Mouse (Mus musculus) neural tube, embryonic 10.5 days (tissue): ENCODE results near the gene Sacs.
"Not testable (repeated sequence)": the region's sequence is repeated elsewhere in the genome, so short reads cannot be mapped to it uniquely, and the experiment has no call there.

ENCODE experiments used
- DNase-seq: peaks from one replicate; pipeline ENCODE4 v3.0.0-alpha.2; 2017; ENCODE audit warnings: low spot score; ENCODE audit errors: extremely low spot score

Gene Sacs

DNA sequence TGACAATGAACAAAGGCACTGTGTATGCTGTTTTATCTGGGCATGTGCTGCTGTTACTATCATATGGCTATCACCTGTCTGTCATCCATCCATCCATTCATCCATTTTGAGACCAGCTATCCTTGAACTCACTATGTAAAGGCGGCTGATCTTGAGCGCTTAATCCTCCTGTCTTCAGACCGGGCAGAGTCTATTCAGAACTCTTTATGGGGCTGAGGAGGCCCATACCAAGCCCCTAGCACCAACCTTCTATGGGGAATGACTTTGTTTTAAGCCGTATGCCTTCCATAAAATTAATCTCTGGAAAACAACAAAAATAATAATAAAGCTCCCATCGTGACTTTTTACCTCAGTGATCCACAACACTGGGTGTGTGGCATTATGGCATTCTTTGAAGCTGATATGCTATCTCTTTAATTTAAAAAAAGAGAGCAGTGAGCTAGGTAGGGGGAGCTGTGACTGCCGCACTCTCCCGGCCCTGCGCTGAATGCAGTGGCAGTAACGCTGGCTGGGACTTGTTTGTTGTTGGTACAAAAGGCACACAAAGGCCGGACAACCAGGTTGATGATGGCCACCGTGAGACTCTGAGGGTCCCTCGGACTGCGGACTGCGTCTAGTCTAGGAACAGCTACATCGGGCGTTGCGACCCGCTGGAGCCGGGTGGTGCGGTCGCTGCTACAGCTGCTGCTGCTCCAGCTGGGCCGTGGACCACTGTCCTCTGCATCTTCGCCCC, at the start of gene Sacs:
Gene Sacs, plus strand, starts transcription at position 464 of the 733 bp plus-strand sequence.
- DNase-seq = peak; percentile 61

DNA sequence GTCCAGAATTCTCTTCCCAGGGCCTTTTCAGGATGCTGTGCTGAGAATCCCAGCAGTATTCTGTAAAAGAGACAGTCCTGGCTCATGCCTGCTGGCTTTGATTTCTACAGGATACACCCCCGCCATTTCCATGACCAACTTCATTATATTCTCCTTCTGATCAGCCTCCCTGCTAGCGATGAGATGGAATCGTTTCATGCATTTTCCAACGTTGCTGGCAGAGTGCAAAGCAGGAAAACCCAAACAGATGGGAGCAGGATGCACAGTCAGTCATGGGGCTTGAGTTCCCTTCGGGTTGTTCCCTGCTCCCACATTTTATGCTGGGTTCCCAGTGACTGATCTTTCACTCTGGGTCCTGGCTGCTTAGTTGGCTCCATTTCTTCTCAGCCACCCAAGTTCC, 47.3 kb upstream of the Sacs start:
- DNase-seq = no peak

DNA sequence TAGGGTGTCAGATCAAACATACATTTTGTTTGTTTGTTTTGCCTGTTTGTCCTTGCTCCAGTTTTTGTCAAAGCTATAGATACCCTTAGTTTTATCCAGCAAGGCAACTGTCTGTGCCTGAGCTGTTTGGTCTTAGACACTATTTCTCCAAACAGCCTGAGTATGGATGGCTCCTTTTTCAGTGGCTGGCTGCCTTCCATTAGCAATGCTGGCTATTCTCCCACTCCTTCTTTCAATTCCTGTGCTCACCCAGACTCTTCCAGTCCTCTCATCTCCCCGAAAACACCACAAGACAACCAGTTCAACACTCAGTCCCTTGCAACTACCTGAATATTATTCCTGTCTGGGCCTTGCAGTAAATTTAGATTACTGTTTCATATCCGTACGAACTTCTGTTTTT, 46.2 kb upstream of the Sacs start:
- DNase-seq = no peak

DNA sequence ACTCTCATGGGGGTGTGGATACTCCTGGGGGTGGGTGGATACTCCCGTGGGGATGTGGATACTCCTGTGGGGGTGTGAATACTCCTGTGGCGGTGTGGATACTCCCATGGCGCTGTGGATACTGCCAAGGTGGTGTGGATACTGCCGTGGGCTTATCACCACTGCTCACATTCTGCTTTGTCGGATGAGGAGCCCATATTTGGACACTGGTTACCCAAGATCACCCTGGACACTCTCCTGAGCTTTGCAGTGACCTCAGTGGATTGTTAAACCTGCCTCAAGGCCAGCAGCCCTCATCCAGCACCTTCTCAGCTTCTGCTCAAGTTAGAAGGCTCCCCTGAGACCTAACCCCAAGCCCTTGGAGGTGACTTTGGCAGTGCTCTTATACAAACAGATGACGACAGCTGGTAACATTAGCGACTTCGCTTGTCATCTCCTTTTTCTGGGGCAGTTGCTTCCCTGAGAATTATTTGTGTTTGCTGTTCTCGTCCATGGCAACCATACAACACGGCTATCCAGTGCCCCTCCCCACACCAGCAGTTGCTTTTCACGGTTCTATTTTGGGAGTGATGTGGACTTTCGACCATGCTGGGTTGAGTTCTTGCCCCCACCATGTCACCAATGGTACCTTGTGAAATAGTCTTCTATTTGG, 40.2 kb upstream of the Sacs start:
- no peak for DNase-seq

DNA sequence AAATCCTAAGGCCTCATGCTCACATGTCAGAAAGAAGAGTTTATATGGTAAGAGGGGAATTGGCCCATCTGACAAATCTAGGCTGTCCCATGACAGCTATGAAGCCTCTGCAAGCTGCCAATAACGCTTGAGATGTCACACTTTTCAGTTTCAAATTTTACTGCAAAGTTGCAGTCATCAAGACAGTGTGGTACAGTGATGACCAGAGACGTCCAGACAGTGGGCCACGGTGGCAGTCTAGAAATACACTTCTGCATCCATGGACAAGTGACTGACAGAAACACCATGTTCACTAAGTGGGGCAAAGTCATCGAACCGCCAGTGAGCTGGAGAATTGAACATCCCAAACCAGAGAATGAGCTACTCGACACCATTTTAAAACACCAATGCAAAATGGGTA, 37.5 kb upstream of the Sacs start:
- DNase-seq = no peak

DNA sequence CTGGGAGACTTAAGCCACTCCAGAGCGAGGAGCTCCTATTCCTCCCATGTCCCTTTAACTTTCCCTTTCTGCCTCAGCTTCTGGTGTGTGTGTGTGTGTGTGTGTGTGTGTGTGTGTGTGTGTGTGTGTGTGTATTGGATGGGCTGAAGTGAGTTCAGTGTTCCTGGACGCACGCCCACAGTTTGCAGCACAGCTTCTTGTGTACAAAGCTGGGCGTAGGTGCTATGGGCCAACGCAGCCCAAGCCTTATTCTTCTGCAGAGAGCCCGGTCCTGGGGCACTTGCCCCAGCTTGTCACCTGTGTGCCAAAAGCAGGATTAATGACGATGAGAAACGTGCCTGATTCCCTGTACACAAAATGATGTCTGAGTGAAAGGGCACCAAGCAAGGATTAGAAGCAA, 31.9 kb upstream of the Sacs start:
- no peak for DNase-seq

DNA sequence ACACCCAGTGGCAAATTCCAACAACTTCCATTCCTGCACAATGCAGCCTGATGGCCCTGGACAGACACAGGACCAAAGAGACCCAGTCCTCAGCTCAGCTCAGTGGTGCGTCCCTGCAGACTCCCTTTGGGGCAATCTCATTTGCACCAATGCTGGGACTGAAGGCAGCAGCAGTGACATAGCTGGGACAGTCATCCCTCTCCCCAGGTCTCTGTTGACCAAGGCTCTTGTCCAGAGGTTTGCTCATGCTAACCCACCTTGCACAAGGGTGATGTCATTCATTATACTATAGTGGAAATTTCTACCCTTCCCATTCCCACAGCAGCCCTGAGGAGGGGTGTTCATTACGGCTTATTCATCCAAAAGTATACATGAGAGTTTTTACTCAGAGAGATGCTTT, 29.6 kb upstream of the Sacs start:
- no peak for DNase-seq

DNA sequence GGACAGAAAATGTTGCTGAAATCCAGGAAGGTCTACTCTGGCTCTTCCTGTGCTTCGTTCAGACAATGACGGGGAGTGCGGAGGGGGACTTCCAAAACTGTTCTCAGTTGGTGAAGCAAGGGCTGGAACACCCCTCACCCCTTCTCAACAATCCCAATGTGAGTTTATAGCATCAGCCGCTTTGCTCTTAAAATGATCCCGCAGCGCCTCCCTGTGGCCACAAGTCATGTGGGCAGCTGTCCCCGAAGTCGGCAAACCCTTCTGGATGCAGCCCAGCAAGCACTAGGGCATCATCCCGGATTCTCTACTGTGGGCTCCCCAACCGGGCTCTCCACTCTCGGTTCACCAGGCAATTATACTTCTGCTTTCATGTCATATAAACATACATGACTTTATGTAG, 25.9 kb upstream of the Sacs start:
- DNase-seq = peak; percentile 83

DNA sequence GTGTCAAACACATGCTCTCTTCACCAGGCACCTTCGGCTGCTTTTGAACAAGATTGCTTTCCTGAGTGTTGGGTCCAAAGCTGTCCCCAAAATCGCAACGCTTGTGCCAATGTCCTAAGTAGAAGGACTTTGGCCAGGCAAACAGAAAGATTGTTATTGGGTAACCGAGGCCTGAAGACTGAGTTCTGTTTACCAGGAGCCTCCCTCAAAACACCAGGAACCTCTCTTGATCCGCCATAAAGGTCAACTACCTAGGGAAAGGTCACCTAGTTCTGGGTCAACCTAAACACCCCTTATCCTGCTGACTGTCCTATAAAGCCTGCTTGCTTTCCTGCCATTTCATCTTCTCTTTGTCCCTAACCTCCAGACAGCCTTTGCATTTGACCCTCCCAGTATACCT, 13.5 kb upstream of the Sacs start:
- no peak for DNase-seq

DNA sequence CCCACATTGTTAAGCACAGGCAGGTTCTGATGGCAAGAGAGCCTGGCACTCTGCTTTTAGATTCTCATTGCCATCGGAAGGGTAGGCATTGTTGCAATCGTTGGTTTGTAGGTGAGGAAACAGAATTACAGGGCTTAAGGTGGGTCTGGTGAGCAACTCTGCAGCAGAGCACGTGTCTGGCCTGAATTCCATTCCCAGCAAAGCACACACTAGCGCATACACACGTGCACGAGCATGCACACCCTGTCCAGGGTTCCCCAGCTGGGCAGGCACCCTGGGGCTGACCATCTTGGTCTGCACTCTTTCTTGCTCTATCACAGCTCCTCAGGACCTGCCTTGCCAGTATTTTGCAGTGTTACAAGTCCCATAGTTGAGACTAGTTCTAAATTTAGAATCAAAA, 13.1 kb upstream of the Sacs start:
- no peak for DNase-seq

DNA sequence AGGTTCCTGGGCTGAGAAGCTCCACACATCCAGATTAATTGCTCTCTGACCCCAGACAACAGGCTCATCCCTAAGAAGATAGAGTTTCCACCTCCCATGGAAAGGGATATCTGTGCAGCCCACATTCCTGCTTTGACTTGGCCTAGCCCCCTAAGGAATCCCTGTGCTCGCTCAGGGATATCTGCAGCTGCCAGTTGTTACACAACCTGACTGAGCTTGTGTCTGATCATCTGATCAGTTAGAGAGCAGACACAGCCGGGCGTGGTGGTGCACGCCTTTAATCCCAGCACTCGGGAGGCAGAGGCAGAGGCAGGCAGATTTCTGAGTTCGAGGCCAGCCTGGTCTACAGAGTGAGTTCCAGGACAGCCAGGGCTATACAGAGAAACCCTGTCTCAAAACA, 10.9 kb upstream of the Sacs start:
- not testable (repeated sequence) for DNase-seq

DNA sequence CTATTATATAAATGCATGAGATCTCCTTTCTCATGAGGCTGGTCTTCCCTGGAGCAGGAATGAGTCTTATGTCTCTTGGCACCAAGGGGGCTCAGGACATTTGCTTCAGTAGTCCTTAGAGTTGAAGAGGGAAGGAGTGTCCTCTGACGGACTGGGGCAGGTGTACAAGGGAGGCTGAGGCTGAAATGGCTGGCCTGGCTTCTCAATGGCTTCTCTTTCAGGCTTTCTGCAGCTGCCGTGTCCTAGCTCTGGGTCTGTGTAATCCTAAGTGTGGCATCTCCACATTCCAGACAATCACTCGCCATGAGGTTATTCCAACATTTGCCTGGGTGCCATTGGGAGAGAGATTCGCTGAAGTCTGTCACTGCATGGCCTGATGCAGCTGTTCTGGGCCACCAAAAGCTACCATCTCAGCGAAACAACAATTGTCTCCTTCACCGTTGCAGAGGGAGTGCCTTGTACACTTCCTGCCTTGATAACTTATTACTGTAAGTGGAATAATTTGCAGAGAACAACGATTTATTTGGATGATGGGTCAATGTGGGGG, 9.2 kb upstream of the Sacs start:
- DNase-seq = no peak

DNA sequence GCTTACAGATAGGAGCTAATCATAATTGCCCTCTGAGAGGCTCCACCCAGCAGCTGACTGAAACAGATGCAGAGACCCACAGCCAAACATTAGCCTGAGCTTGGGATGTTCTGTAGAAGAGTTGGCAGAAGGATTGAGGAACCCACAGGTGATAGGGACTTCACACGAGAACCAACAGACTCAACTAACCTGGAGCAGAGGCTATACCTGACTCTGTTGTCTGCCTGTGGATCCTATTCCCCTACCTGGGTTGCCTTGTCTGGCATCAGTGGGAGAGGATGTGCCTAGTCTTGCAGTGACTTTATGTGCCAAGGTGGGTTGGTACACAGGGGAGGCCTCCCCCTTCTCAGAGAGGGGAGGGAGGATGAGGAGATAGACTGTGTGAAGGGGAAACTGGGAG, 5.7 kb upstream of the Sacs start:
- DNase-seq = no peak

DNA sequence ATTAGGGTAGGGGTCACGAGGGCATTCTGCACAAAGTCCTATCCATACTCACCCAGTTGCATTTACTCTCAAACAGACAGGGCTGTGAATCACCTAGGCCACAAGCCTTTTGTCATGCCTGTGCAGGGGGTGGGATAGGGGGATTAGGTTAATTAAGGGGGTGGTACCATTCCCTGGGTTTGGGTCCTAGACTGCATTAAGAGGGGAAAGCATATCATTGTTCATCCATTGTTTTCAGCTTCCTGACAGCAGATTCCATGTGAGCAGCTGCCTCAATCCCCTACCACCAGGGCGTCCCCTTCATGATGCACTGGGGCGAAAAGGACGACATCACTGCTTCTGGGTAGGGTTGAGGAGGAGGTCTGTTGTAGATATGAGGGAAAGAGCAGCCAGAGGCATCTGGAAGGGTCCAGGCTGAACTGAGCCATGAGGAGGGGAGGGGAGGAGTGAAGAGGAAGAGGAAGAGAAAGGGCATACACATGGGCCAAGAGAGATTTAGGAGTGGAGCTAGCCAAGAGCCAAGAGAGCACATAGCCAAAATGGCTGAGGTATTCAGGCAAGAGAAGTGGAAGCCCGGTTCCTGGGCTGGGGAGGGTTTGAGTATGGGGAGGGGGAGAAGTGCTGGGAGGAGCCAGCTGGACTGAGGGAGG, 3.8 kb upstream of the Sacs start:
- no peak for DNase-seq

DNA sequence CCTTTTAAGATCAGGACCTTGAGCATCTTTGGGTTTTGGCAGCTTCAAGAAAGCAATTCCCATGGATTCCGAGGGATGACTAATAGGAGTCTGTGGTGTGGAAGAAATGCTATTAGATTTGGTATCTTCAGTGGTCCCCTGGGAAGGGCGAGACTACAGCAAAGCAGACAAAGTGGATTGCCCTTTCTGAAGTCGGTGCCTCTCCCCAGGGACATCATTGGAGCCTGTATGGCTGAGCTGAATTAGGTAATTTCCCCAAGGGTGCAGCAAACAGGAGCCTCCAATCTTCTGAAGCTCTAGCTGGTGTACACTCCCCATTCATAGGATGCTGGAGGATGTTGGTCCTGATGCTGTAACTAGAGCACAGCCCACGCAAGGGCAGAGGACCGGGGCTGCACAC, 847 bp upstream of the Sacs start:
- DNase-seq = no peak

DNA sequence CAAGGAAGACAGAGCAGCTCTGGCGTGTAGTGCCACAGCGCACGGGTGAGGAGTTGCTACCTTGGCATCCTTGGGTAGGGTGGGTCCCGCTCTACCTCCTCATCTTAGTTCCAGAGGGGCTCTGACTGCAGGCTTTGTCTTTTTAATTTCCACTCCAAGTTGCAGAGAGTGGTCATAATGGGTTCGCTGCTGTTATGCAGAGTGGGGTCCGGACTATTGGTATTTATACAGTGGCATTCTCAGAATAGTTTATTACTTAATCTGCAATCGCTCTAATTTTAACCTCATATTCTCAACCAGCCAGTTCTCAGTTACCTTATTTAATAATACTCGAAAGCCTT, 440 bp downstream of the Sacs start:
- DNase-seq = no peak

DNA sequence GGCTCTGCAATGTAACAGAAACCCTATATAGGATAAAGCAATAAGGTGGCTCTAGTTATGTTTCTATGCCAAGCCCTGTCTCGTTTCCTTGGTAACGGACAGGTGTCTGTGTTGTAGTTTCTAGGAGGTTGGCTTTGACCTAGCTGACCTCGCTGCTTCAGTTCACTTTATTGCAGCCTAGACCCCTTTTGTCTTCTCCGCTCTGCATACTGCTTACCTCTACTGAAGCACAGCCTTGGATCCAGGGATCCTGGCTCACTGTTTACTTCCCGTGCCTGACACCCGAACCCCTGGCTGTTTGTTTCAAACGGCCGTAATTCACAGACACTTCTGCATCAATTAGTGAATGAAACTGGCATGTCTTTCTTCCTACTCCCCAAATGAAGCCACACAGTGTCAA, 5.1 kb downstream of the Sacs start:
- DNase-seq = no peak

DNA sequence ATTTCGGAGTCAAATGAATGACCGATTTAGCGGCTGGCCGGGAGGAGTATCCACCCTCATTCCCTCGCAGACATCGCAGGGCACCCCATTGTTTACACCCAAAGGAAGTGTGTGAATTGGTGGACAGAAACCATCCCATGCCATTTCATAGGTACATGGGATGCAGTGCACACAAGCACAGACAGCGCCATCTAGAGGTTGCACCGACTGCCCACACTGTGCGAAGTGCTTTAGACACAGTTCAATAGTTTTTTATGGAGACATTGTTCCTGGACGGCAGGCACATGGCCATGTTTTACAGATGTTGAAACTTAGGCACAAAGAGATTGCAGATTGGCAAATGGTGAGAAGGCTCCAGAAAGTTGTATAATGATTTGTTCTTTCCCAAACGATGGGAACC, 5.6 kb downstream of the Sacs start:
- peak; percentile 38 for DNase-seq

DNA sequence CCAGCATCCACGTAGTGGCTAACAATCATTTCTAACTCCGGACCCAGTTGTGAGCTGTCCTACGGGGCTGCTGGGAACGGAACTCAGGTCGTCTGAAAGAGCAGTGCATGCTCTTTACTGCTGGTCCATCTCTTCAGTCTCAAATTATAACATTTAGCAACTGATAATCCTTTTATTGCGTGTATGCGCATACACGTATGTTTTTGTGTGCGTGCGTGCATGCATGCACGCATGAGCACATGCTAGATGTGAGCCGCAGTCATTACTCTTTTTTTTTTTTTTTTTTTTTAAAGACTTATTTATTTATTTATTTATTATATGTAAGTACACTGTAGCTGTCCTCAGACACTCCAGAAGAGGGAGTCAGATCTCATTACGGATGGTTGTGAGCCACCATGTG, 12.2 kb downstream of the Sacs start:
- DNase-seq = not testable (repeated sequence)

DNA sequence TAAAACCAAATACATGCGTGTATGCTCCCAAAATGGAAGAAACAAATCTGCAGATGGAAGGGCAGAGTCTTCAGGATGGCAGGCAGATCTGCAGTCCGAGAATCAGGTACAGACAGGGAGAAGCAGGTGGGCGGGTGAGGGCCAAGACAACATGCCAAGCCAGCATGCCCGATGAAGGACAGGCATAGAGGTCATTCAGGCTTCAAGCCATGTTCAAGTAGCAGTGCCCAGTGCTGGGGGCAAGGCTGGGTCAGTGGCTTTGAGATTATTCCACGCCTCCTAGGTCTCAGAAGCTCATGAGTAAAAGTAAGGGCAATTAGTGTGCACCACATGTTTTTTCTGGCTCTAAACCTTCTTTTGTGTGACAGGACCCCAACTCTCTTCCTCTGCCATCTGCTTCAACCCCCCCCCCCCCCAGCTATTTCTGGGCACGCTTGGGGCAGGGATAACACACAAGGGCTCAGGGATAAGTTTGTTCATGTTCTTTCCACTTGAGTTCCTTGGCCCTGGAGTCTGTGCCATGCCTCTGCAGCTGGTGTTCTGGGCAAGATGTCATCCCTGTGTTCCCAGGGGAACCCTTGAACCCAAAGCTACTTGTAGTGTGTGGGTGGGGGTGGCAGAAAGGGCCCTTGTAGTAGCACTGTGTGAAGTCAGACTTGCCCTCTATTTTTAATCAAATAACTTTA, 16.8 kb downstream of the Sacs start:
- peak; percentile 10 for DNase-seq

DNA sequence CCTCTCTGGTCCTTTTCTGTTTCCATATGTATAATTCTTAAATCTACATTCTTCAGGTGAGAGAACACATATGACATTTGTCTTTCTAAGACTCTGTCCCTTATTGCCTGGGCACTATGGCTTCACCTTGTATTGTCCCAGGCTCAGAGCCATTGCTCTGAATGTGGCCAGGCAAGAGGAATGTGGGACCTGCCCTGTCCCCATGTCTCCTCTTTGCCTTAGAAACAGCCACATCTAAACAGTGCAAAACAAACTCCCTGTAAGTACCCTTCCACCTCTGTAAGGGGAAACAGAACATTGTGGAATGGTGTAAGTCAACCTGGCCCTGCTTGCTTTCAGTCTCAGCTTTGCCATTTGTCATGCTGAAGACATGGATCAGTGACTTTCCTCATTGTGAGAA, 17.4 kb downstream of the Sacs start:
- DNase-seq = no peak

DNA sequence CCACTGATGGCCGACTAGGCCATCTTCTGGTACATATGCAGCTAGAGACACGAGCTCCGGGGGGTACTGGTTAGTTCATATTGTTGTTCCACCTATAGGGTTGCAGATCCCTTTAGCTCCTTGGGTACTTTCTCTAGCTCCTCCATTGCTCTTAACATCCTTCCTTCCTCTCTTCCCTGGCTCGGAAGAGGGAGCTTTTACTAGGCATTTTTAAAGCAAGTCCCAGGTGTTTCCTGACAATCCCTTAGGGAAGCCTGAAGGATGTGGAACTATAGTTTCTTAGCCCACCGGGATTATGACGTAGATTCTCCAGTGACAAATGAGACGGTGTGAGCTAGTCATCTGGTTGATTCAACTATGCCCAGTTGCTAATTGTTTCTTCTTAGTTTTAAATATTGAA, 19.2 kb downstream of the Sacs start:
- DNase-seq = not testable (repeated sequence)
